Mouse (Mus musculus) embryonic facial prominence, embryonic 12.5 days (tissue): ENCODE results near the gene Pcdh8. TPM values are rescaled to one million over a fixed set of nuclear protein-coding genes. Genes with fewer than 3 reads are reported as not detected.

Experiments used
- ATAC-seq: fragments of 200-750 bp; cut with Nextera tagmentation; 2 replicates; pipeline ENCODE4 v1.8.0; 2017; ENCODE audit not compliant: insufficient number of reproducible peaks, insufficient read depth, low FRiP score, low TSS enrichment
- H3K27ac ChIP-seq: fragments of 300-500 bp; sonication (generic); 2 replicates; pipeline ENCODE4 v1.5.1; 2016; ENCODE audit warnings: mild to moderate bottlenecking
- H3K27me3 ChIP-seq: fragments of 300-500 bp; sonication (generic); 2 replicates; pipeline ENCODE4 v1.6.1; 2016; ENCODE audit warnings: mild to moderate bottlenecking, moderate library complexity
- H3K36me3 ChIP-seq: fragments of 300-500 bp; sonication (generic); 2 replicates; pipeline ENCODE4 v1.6.1; 2016; ENCODE audit warnings: mild to moderate bottlenecking
- H3K4me1 ChIP-seq: fragments of 300-500 bp; sonication (generic); 2 replicates; pipeline ENCODE4 v1.6.1; 2016
- H3K4me2 ChIP-seq: fragments of 300-500 bp; sonication (generic); replicated peaks from 2 replicates; pipeline ENCODE4 v1.6.1; 2016; ENCODE audit warnings: mild to moderate bottlenecking, moderate library complexity
- H3K4me3 ChIP-seq: fragments of 300-500 bp; sonication (generic); 2 replicates; pipeline ENCODE4 v1.5.1; 2016; ENCODE audit warnings: mild to moderate bottlenecking
- H3K9ac ChIP-seq: fragments of 300-500 bp; sonication (generic); 2 replicates; pipeline ENCODE4 v1.6.1; 2016; ENCODE audit warnings: mild to moderate bottlenecking, moderate library complexity
- H3K9me3 ChIP-seq: fragments of 300-500 bp; sonication (generic); 2 replicates; pipeline ENCODE4 v1.6.1; 2016; ENCODE audit warnings: mild to moderate bottlenecking, moderate library complexity
- WGBS: fragments of 180-500 bp; shearing (Covaris S2); methylation state at CpG from one replicate; pipeline ENCODE4 v1.1.7; 2016; 5-methylcytosine and 5-hydroxymethylcytosine counted together
- polyA plus RNA-seq: library from polyadenylated mRNA; unstranded; fragments of >200 nt; fragmentation: Nextera tagmentation; extraction: Ambion mirVana; gene quantifications from 2 replicates; pipeline ENCODE4 v1.2.1, GENCODE M21; 2016

Gene Pcdh8
- polyA plus RNA-seq, 1 experiment from 2014 or later: 8.4 TPM

GRCm38 (mm10) chr14:79771802-79772511, 845 bp upstream of the Pcdh8 start:
- Histone ChIP-seq H3K9ac (no peak overlapping the region), H3K27me3 (peaks cover 83% of the 10 kb centered on the region), H3K4me1 (peaks cover 41% of the 10 kb centered on the region), H3K27ac (no peak overlapping the region), H3K4me3 (peak overlapping the region; percentile 34), H3K4me2 (peak overlapping the region; percentile 48), H3K36me3 (no peaks in the 10 kb centered on the region), H3K9me3 (no peaks in the 10 kb centered on the region)
- ATAC-seq: no peak
- 1% methylated on average over 20 of the region's 20 CpGs for WGBS

- Histone ChIP-seq H3K27me3 (peaks cover 89% of the 10 kb centered on the region), H3K9ac (no peak overlapping the region; the same call in 1 of the 2 replicates), H3K4me2 (peak overlapping the region; percentile 48), H3K9me3 (no peaks in the 10 kb centered on the region), H3K27ac (no peak overlapping the region), H3K4me3 (peak overlapping the region; percentile 34), H3K4me1 (peaks cover 41% of the 10 kb centered on the region), H3K36me3 (no peaks in the 10 kb centered on the region)
- ATAC-seq: peak; percentile 8; the same call in 1 of the 2 replicates
- 3% methylated on average over 62 of the region's 62 CpGs for WGBS
These were observed 612 bp downstream of the Pcdh8 start for GRCm38 (mm10) chr14:79770306-79771093.

- Histone ChIP-seq H3K4me1 (peaks cover 41% of the 10 kb centered on the region), H3K27ac (no peak overlapping the region)
- under 1% methylated on average over 46 of the region's 46 CpGs for WGBS
These were observed 1.5 kb downstream of the Pcdh8 start for GRCm38 (mm10) chr14:79769618-79770017.

GRCm38 (mm10) chr14:79768996-79769395, 2.1 kb downstream of the Pcdh8 start:
- WGBS: 7% methylated on average over 30 of the region's 30 CpGs
- Histone ChIP-seq H3K9me3 (no peaks in the 10 kb centered on the region), H3K4me1 (peaks cover 39% of the 10 kb centered on the region), H3K9ac (no peak overlapping the region), H3K4me2 (peak overlapping the region; percentile 48), H3K36me3 (no peaks in the 10 kb centered on the region), H3K4me3 (peak overlapping the region; percentile 34), H3K27ac (no peak overlapping the region), H3K27me3 (peaks cover 80% of the 10 kb centered on the region)
- ATAC-seq: no peak

More at GRCm38 (mm10) chr14:79769618-79770017, 1.5 kb downstream of the Pcdh8 start:
- H3K9ac ChIP-seq: no peak overlapping the region
- H3K4me2 ChIP-seq: peak overlapping the region; percentile 48
- ATAC-seq: peak; percentile 44
- H3K36me3 ChIP-seq: no peaks in the 10 kb centered on the region
- H3K27me3 ChIP-seq: peaks cover 82% of the 10 kb centered on the region
- peak overlapping the region; percentile 34 for H3K4me3 ChIP-seq
- no peaks in the 10 kb centered on the region for H3K9me3 ChIP-seq

GRCm38 (mm10) chr14:79768076-79768830, 2.9 kb downstream of the Pcdh8 start:
- Histone ChIP-seq H3K9ac (0 out of 2 replicates have a peak overlapping the region, but pooled peaks have one; percentile 38), H3K27me3 (peaks cover 72% of the 10 kb centered on the region), H3K4me1 (peaks cover 33% of the 10 kb centered on the region), H3K4me2 (peak overlapping the region; percentile 48), H3K9me3 (no peaks in the 10 kb centered on the region), H3K4me3 (peak overlapping the region; percentile 34), H3K27ac (no peak overlapping the region), H3K36me3 (no peaks in the 10 kb centered on the region)
- 2% methylated on average over 55 of the region's 59 CpGs for WGBS
- ATAC-seq: no peak

- Histone ChIP-seq H3K27ac (no peak overlapping the region), H3K27me3 (peaks cover 66% of the 10 kb centered on the region), H3K36me3 (no peaks in the 10 kb centered on the region), H3K4me2 (peak overlapping the region; percentile 48; the same call in 1 of the 2 replicates), H3K9me3 (no peaks in the 10 kb centered on the region), H3K4me1 (peaks cover 33% of the 10 kb centered on the region), H3K9ac (no peak overlapping the region), H3K4me3 (peak overlapping the region; percentile 34)
- WGBS: 5% methylated on average over 11 of the region's 11 CpGs
- ATAC-seq: no peak
These were observed 3.5 kb downstream of the Pcdh8 start for GRCm38 (mm10) chr14:79767601-79768000.

- Histone ChIP-seq H3K27me3 (peaks cover 43% of the 10 kb centered on the region), H3K4me2 (no peak overlapping the region), H3K27ac (no peak overlapping the region), H3K9ac (no peak overlapping the region), H3K36me3 (no peaks in the 10 kb centered on the region), H3K4me3 (no peak overlapping the region), H3K4me1 (peaks cover 18% of the 10 kb centered on the region), H3K9me3 (no peaks in the 10 kb centered on the region)
- 82% methylated on average over 6 of the region's 6 CpGs for WGBS
- ATAC-seq: no peak
These were observed 5.8 kb downstream of the Pcdh8 start for GRCm38 (mm10) chr14:79765196-79765765.

- WGBS: 70% methylated on average over 13 of the region's 13 CpGs
- Histone ChIP-seq H3K27ac (no peak overlapping the region), H3K9me3 (no peaks in the 10 kb centered on the region), H3K4me3 (no peak overlapping the region), H3K4me2 (no peak overlapping the region), H3K4me1 (no peaks in the 10 kb centered on the region), H3K27me3 (no peaks in the 10 kb centered on the region), H3K36me3 (no peaks in the 10 kb centered on the region), H3K9ac (no peak overlapping the region)
- no peak for ATAC-seq
These were observed 16.4 kb downstream of the Pcdh8 start for GRCm38 (mm10) chr14:79754601-79755222.

GRCm38 (mm10) chr14:79754157-79754556, 17.0 kb downstream of the Pcdh8 start:
- Histone ChIP-seq H3K4me2 (no peak overlapping the region), H3K27me3 (no peaks in the 10 kb centered on the region), H3K9me3 (no peaks in the 10 kb centered on the region), H3K4me1 (no peaks in the 10 kb centered on the region), H3K36me3 (no peaks in the 10 kb centered on the region), H3K9ac (no peak overlapping the region), H3K4me3 (no peak overlapping the region), H3K27ac (no peak overlapping the region)
- no peak for ATAC-seq
- WGBS: 48% methylated on average over 3 of the region's 3 CpGs

- Histone ChIP-seq H3K36me3 (no peaks in the 10 kb centered on the region), H3K27me3 (no peaks in the 10 kb centered on the region), H3K9me3 (no peaks in the 10 kb centered on the region), H3K4me3 (no peak overlapping the region), H3K4me1 (no peaks in the 10 kb centered on the region), H3K4me2 (no peak overlapping the region), H3K9ac (no peak overlapping the region), H3K27ac (no peak overlapping the region)
- ATAC-seq: no peak
- 82% methylated on average over 7 of the region's 7 CpGs for whole genome bisulfite sequencing
These were observed 17.4 kb downstream of the Pcdh8 start for GRCm38 (mm10) chr14:79753733-79754132.

- Histone ChIP-seq H3K9me3 (no peaks in the 10 kb centered on the region), H3K27me3 (no peaks in the 10 kb centered on the region), H3K4me1 (no peaks in the 10 kb centered on the region), H3K4me3 (no peak overlapping the region), H3K36me3 (no peaks in the 10 kb centered on the region), H3K9ac (no peak overlapping the region), H3K4me2 (no peak overlapping the region), H3K27ac (no peak overlapping the region)
- ATAC-seq: no peak
- 71% methylated on average over 3 of the region's 3 CpGs for WGBS
These were observed 30.6 kb downstream of the Pcdh8 start for GRCm38 (mm10) chr14:79740515-79740914.
